32 mouse cellular contexts compared by ENCODE assay signal in genomic region chr2:66101686-66102304, GRCm38 (mm10). TPM values are rescaled to one million over a fixed set of nuclear protein-coding genes. Genes with fewer than 3 reads are reported as not detected.
"Had no signal": no experiment of that assay in that cellular context is flagged by ENCODE, and none has a peak within 500 bp of the region (broad histone marks: within the 10 kb centered on the region; RNA-seq: fewer than 3 reads in every experiment).

No protein-coding gene starts in this region.

- H3K9ac ChIP-seq: limb, embryonic 12.5 days; limb, embryonic 13.5 days; limb, embryonic 15.5 days; liver, embryonic 12.5 days; liver, embryonic 13.5 days; liver, embryonic 14.5 days; liver, embryonic 15.5 days; liver, postnatal 0 days; lung, embryonic 14.5 days; lung, embryonic 15.5 days; midbrain, embryonic 12.5 days; midbrain, embryonic 13.5 days; midbrain, embryonic 15.5 days; neural tube, embryonic 12.5 days had no signal

- H3K36me3 ChIP-seq: limb, embryonic 10.5 days; limb, embryonic 12.5 days; limb, embryonic 13.5 days; limb, embryonic 15.5 days; liver, embryonic 12.5 days; liver, embryonic 13.5 days; liver, embryonic 15.5 days; lung, embryonic 15.5 days; midbrain, embryonic 10.5 days; midbrain, embryonic 12.5 days; midbrain, embryonic 13.5 days; midbrain, embryonic 15.5 days; neural tube, embryonic 12.5 days had no signal

- H3K4me2 ChIP-seq: limb, embryonic 12.5 days; limb, embryonic 13.5 days; limb, embryonic 15.5 days; liver, embryonic 11.5 days; liver, embryonic 12.5 days; liver, embryonic 13.5 days; liver, embryonic 15.5 days; lung, embryonic 14.5 days; lung, embryonic 15.5 days; midbrain, embryonic 12.5 days; midbrain, embryonic 13.5 days; midbrain, embryonic 15.5 days; neural tube, embryonic 12.5 days had no signal

- H3K9me3 ChIP-seq: limb, embryonic 10.5 days; limb, embryonic 12.5 days; limb, embryonic 13.5 days; limb, embryonic 15.5 days; liver, embryonic 12.5 days; liver, embryonic 13.5 days; liver, embryonic 15.5 days; lung, embryonic 15.5 days; midbrain, embryonic 10.5 days; midbrain, embryonic 12.5 days; midbrain, embryonic 15.5 days; neural tube, embryonic 12.5 days had no signal

- H3K4me1 ChIP-seq: limb, embryonic 15.5 days; liver, embryonic 12.5 days; liver, embryonic 13.5 days; liver, embryonic 15.5 days; megakaryocyte, embryonic 14.5 days had no signal

- H3K4me3 ChIP-seq: left cerebral cortex, adult 2 months; limb, embryonic 10.5 days; limb, embryonic 12.5 days; limb, embryonic 13.5 days; limb, embryonic 15.5 days; liver, embryonic 12.5 days; liver, embryonic 13.5 days; liver, embryonic 15.5 days; lung, embryonic 15.5 days; megakaryocyte, embryonic 14.5 days; midbrain, embryonic 10.5 days; midbrain, embryonic 12.5 days; midbrain, embryonic 13.5 days; midbrain, embryonic 15.5 days; myocyte; neural tube, embryonic 12.5 days had no signal

- H3K27me3 ChIP-seq: limb, embryonic 12.5 days; limb, embryonic 13.5 days; limb, embryonic 15.5 days; liver, embryonic 12.5 days; liver, embryonic 13.5 days; liver, embryonic 15.5 days; lung, embryonic 15.5 days; megakaryocyte, embryonic 14.5 days; neural tube, embryonic 12.5 days had no signal

- ATAC-seq: liver, embryonic 12.5 days; liver, postnatal 0 days; lung, postnatal 0 days; midbrain, embryonic 13.5 days; midbrain, embryonic 15.5 days; midbrain, embryonic 16.5 days had no signal

- DNase-seq: left cerebral cortex, postnatal 4 days; liver; liver, embryonic 13.5 days; liver, postnatal 0 days; lung, adult 18-20 months; lung, adult 2 months; lung, embryonic 14.5 days; lung, postnatal 10 days; lung, postnatal 14 days; lung, postnatal 36 days; lung, postnatal 4 days had no signal

- H3K27ac ChIP-seq: left cerebral cortex, adult 2 months; limb, embryonic 10.5 days; limb, embryonic 12.5 days; limb, embryonic 13.5 days; limb, embryonic 15.5 days; liver, embryonic 12.5 days; liver, embryonic 13.5 days; liver, embryonic 14.5 days; liver, embryonic 15.5 days; lung, embryonic 15.5 days; macrophage; midbrain, embryonic 10.5 days; midbrain, embryonic 12.5 days; midbrain, embryonic 13.5 days; midbrain, embryonic 15.5 days; neural tube, embryonic 12.5 days had no signal

RNA-seq across cellular contexts. Expression of gene Galnt3, which starts 23.0 kb away (rescaled TPM):
- total RNA-seq: megakaryocyte-erythroid progenitor cell, adult 5-6 weeks had no signal
